ENCODE assay signal across 20 mouse cellular contexts in genomic region chr7:89193459-89193858, GRCm38 (mm10).
DNase-seq lines count a peak whose midpoint lies in the region; ATAC-seq and TF ChIP-seq lines count a peak whose summit lies in the region.
"Had no signal": no experiment of that assay in that cellular context is flagged by ENCODE, and none has a peak within 500 bp of the region (broad histone marks: within the 10 kb centered on the region; RNA-seq: fewer than 3 reads in every experiment).

No protein-coding gene starts in this region.

- no peak for TF ChIP-seq CTCF in heart, postnatal 0 days (IDR thresholded peaks at IDR 0.05; ENCODE audit: low read depth)
- TF ChIP-seq CTCF in lung, embryonic 14.5 days (IDR thresholded peaks at IDR 0.05; ENCODE audit: low read depth), result no peak

- H3K4me3 ChIP-seq in heart, postnatal 0 days (ENCODE audit: low read depth, low read length), result no peak overlapping the region
- no peak overlapping the region for H3K4me3 ChIP-seq in lung, embryonic 14.5 days (ENCODE audit: low read depth, low read length)
- H3K4me3 ChIP-seq in limb, embryonic 13.5 days, result no peak overlapping the region
- H3K4me3 ChIP-seq in stomach, embryonic 15.5 days (replicated peaks), result no peak overlapping the region
- no peak overlapping the region for H3K4me3 ChIP-seq in forebrain, embryonic 12.5 days (replicated peaks)
- H3K4me3 ChIP-seq: erythroblast, embryonic 14.5 days; forebrain, embryonic 15.5 days; liver, embryonic 13.5 days; megakaryocyte, embryonic 14.5 days; midbrain, embryonic 15.5 days; neural tube, embryonic 15.5 days had no signal

- H3K4me1 ChIP-seq in heart, postnatal 0 days (ENCODE audit: control insufficient read depth, insufficient read depth), result no peaks in the 10 kb centered on the region
- H3K4me1 ChIP-seq in lung, embryonic 14.5 days (ENCODE audit: insufficient read depth), result no peaks in the 10 kb centered on the region
- H3K4me1 ChIP-seq in limb, embryonic 13.5 days, result peaks cover 31% of the 10 kb centered on the region
- no peaks in the 10 kb centered on the region for H3K4me1 ChIP-seq in stomach, embryonic 15.5 days
- H3K4me1 ChIP-seq in forebrain, embryonic 12.5 days, result peaks cover 3% of the 10 kb centered on the region; the same call in 1 of the 2 replicates
- H3K4me1 ChIP-seq: forebrain, embryonic 15.5 days; liver, embryonic 13.5 days; megakaryocyte, embryonic 14.5 days; midbrain, embryonic 15.5 days had no signal

- H3K27me3 ChIP-seq in heart, postnatal 0 days (ENCODE audit: control insufficient read depth, insufficient read depth, low read length), result no peaks in the 10 kb centered on the region
- no peaks in the 10 kb centered on the region for H3K27me3 ChIP-seq in lung, embryonic 14.5 days (ENCODE audit: insufficient read depth, low read length)
- no peaks in the 10 kb centered on the region for H3K27me3 ChIP-seq in limb, embryonic 13.5 days
- no peaks in the 10 kb centered on the region for H3K27me3 ChIP-seq in stomach, embryonic 15.5 days (replicated peaks)
- H3K27me3 ChIP-seq in forebrain, embryonic 12.5 days, result no peaks in the 10 kb centered on the region
- H3K27me3 ChIP-seq: forebrain, embryonic 15.5 days; liver, embryonic 13.5 days; megakaryocyte, embryonic 14.5 days; midbrain, embryonic 15.5 days; neural tube, embryonic 15.5 days had no signal

- no peak overlapping the region for H3K4me2 ChIP-seq in heart, postnatal 0 days (ENCODE audit: low read depth, low read length)
- no peak overlapping the region for H3K4me2 ChIP-seq in lung, embryonic 14.5 days
- no peak overlapping the region for H3K4me2 ChIP-seq in limb, embryonic 13.5 days (replicated peaks)
- H3K4me2 ChIP-seq in stomach, embryonic 15.5 days, result no peak overlapping the region
- H3K4me2 ChIP-seq in forebrain, embryonic 12.5 days, result no peak overlapping the region
- H3K4me2 ChIP-seq: forebrain, embryonic 15.5 days; liver, embryonic 13.5 days; midbrain, embryonic 15.5 days; neural tube, embryonic 15.5 days had no signal

- no peak for ATAC-seq in heart, postnatal 0 days (ENCODE audit: insufficient read depth, low read depth)
- ATAC-seq in lung, embryonic 14.5 days (ENCODE audit: insufficient read depth), result no peak
- peak; percentile 70; the same call in 1 of the 2 replicates for ATAC-seq in limb, embryonic 13.5 days (ENCODE audit: low FRiP score, low read depth)
- ATAC-seq in stomach, embryonic 15.5 days (ENCODE audit: insufficient read depth, low FRiP score, low read depth), result no peak
- no peak for ATAC-seq in forebrain, embryonic 12.5 days (ENCODE audit: low FRiP score)
- ATAC-seq: forebrain, embryonic 15.5 days; midbrain, embryonic 15.5 days had no signal

- DNase-seq in heart, postnatal 0 days (ENCODE audit: low spot score), result peak; percentile 51
- DNase-seq in heart, adult 18-20 months, result no peak
- no peak for DNase-seq in lung, embryonic 14.5 days
- DNase-seq in lung, adult 18-20 months, result no peak
- DNase-seq: adrenal gland, adult 2 months; cerebellum, adult 8-10 months; gastrocnemius, postnatal 25 days; kidney, adult 9 months; layer of hippocampus, postnatal 36 days; liver, embryonic 13.5 days; right cerebral cortex, postnatal 14 days; thymus, postnatal 14 days had no signal

- TF ChIP-seq EP300 in heart, postnatal 0 days (IDR thresholded peaks at IDR 0.05; ENCODE audit: low read depth), result no peak

- H3K9ac ChIP-seq in heart, postnatal 0 days (replicated peaks; ENCODE audit: low read depth, low read length), result no peak overlapping the region
- no peak overlapping the region for H3K9ac ChIP-seq in lung, embryonic 14.5 days
- no peak overlapping the region for H3K9ac ChIP-seq in limb, embryonic 13.5 days
- no peak overlapping the region for H3K9ac ChIP-seq in stomach, embryonic 15.5 days
- H3K9ac ChIP-seq in forebrain, embryonic 12.5 days, result no peak overlapping the region
- H3K9ac ChIP-seq: forebrain, embryonic 15.5 days; liver, embryonic 13.5 days; midbrain, embryonic 15.5 days; neural tube, embryonic 15.5 days had no signal

- H3K27ac ChIP-seq in heart, postnatal 0 days (ENCODE audit: low read depth), result peak overlapping the region; percentile 11; the same call in 1 of the 2 replicates
- H3K27ac ChIP-seq in lung, embryonic 14.5 days (ENCODE audit: low read depth), result peak overlapping the region; percentile 46; the same call in 1 of the 2 replicates
- no peak overlapping the region; the same call in 1 of the 2 replicates for H3K27ac ChIP-seq in limb, embryonic 13.5 days
- 0 out of 2 replicates have a peak overlapping the region, but pooled peaks have one; percentile 35 for H3K27ac ChIP-seq in stomach, embryonic 15.5 days
- no peak overlapping the region for H3K27ac ChIP-seq in forebrain, embryonic 12.5 days
- H3K27ac ChIP-seq: forebrain, embryonic 15.5 days; liver, embryonic 13.5 days; midbrain, embryonic 15.5 days had no signal

- H3K36me3 ChIP-seq in heart, postnatal 0 days (replicated peaks; ENCODE audit: control insufficient read depth, insufficient read depth, low read length), result no peaks in the 10 kb centered on the region
- H3K36me3 ChIP-seq in lung, embryonic 14.5 days (ENCODE audit: insufficient read depth), result no peaks in the 10 kb centered on the region
- H3K36me3 ChIP-seq in limb, embryonic 13.5 days, result no peaks in the 10 kb centered on the region
- no peaks in the 10 kb centered on the region for H3K36me3 ChIP-seq in stomach, embryonic 15.5 days
- no peaks in the 10 kb centered on the region for H3K36me3 ChIP-seq in forebrain, embryonic 12.5 days (replicated peaks)
- H3K36me3 ChIP-seq: forebrain, embryonic 15.5 days; liver, embryonic 13.5 days; midbrain, embryonic 15.5 days; neural tube, embryonic 15.5 days had no signal

- H3K9me3 ChIP-seq in heart, postnatal 0 days (replicated peaks; ENCODE audit: control insufficient read depth, low read length), result no peaks in the 10 kb centered on the region
- H3K9me3 ChIP-seq in lung, embryonic 14.5 days (ENCODE audit: low read depth, low read length), result no peaks in the 10 kb centered on the region
- H3K9me3 ChIP-seq in limb, embryonic 13.5 days, result no peaks in the 10 kb centered on the region
- no peaks in the 10 kb centered on the region for H3K9me3 ChIP-seq in stomach, embryonic 15.5 days
- H3K9me3 ChIP-seq in forebrain, embryonic 12.5 days, result no peaks in the 10 kb centered on the region
- H3K9me3 ChIP-seq: forebrain, embryonic 15.5 days; liver, embryonic 13.5 days; megakaryocyte, embryonic 14.5 days; midbrain, embryonic 15.5 days; neural tube, embryonic 15.5 days had no signal

- WGBS in heart, postnatal 0 days, result 64% methylated on average over 5 of the region's 5 CpGs
- 56% methylated on average over 5 of the region's 5 CpGs for WGBS in lung, embryonic 14.5 days
- 35% methylated on average over 5 of the region's 5 CpGs for WGBS in limb, embryonic 13.5 days
- WGBS in stomach, embryonic 15.5 days, result 42% methylated on average over 5 of the region's 5 CpGs
- WGBS in forebrain, embryonic 12.5 days, result 82% methylated on average over 5 of the region's 5 CpGs

Comparison
In these comparisons a context has a peak if more than half of its experiments do, and no peak if none do; other contexts are left out.
1. H3K27ac ChIP-seq: peak in heart, postnatal 0 days (single experiment), lung, embryonic 14.5 days (single experiment) and stomach, embryonic 15.5 days (single experiment); none in limb, embryonic 13.5 days (single experiment) and forebrain, embryonic 12.5 days (single experiment).